Mouse (Mus musculus): ENCODE measurements around the gene H2-DMb1.

The H2-DMb1 gene

GRCm38 (mm10) chr17:34152923-34153322 lies at the start of gene H2-DMb1:
Gene H2-DMb1 (plus strand): TSS chr17:34153072.
- peak; percentile 39 for DNase-seq

- no peak for DNase-seq
These were observed 48.1 kb upstream of the H2-DMb1 start for GRCm38 (mm10) chr17:34104804-34105203.

- DNase-seq = no peak
These were observed 46.3 kb upstream of the H2-DMb1 start for GRCm38 (mm10) chr17:34106555-34106954.

- DNase-seq = no peak
These were observed 45.6 kb upstream of the H2-DMb1 start for GRCm38 (mm10) chr17:34107109-34107867.

- no peak for DNase-seq
These were observed 44.4 kb upstream of the H2-DMb1 start for GRCm38 (mm10) chr17:34108460-34108859.

- no peak for DNase-seq
These were observed 43.6 kb upstream of the H2-DMb1 start for GRCm38 (mm10) chr17:34109038-34109805.

- no peak for DNase-seq
These were observed 43.1 kb upstream of the H2-DMb1 start for GRCm38 (mm10) chr17:34109806-34110195.

- DNase-seq = no peak
These were observed 42.6 kb upstream of the H2-DMb1 start for GRCm38 (mm10) chr17:34110309-34110708.

- no peak for DNase-seq
These were observed 38.8 kb upstream of the H2-DMb1 start for GRCm38 (mm10) chr17:34114114-34114513.

GRCm38 (mm10) chr17:34116736-34117370 lies 36.0 kb upstream of the H2-DMb1 start:
- DNase-seq = no peak

GRCm38 (mm10) chr17:34117421-34118112 lies 35.3 kb upstream of the H2-DMb1 start:
- no peak for DNase-seq

- peak; percentile 51 for DNase-seq
These were observed 34.6 kb upstream of the H2-DMb1 start for GRCm38 (mm10) chr17:34118113-34118872.

- no peak for DNase-seq
These were observed 34.0 kb upstream of the H2-DMb1 start for GRCm38 (mm10) chr17:34118873-34119248.

- peak; percentile 99 for DNase-seq
These were observed 33.4 kb upstream of the H2-DMb1 start, which contains the start of gene H2-DMa for GRCm38 (mm10) chr17:34119249-34120179. Gene H2-DMa (plus strand): TSS chr17:34119541.

GRCm38 (mm10) chr17:34120180-34120723 lies 32.6 kb upstream of the H2-DMb1 start:
- DNase-seq = peak; percentile 94

GRCm38 (mm10) chr17:34120814-34121171 lies 32.1 kb upstream of the H2-DMb1 start:
- no peak for DNase-seq

- peak; percentile 89 for DNase-seq
These were observed 31.5 kb upstream of the H2-DMb1 start for GRCm38 (mm10) chr17:34121172-34121878.

GRCm38 (mm10) chr17:34121879-34122187 lies 31.0 kb upstream of the H2-DMb1 start:
- peak; percentile 86 for DNase-seq

GRCm38 (mm10) chr17:34122188-34122984 lies 30.5 kb upstream of the H2-DMb1 start, which contains the start of gene Brd2:
Gene Brd2 (minus strand): TSS chr17:34122634.
- DNase-seq = peak; percentile 99

Data from embryo, embryonic 11 days (tissue).